Mouse (Mus musculus): ENCODE measurements around the gene Capg.
A peak's percentile ranks its signal among the peaks of the same experiment; 100 is the strongest.

Gene Capg

GRCm38 (mm10) chr6:72544283-72544987 is at the start of gene Capg:
TSS of gene Capg (plus strand) at chr6:72544391.
- no peak for DNase-seq (ENCODE audit: low spot score)

GRCm38 (mm10) chr6:72498950-72499349 is 45.2 kb upstream of the Capg start:
- DNase-seq (ENCODE audit: low spot score), result no peak

DNA sequence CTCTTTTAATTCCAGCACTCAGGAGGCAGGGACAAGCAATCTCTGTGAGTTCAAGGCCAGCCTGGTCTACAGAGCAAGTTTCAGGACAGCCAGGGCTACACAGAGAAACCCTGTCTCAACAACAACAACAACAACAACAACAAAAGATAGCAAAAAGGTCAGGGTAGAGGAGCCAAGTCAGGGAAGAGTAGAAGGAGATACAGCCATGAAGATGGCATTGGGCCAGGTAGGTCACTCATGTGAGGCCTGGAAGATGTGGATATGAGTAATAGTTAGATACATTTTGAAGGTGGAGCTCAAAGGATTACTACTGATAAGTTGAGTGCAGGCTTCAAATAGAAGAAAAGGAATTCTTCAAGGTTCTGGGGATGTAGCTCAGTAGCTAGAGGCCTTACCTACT is 40.9 kb upstream of the Capg start:
- no peak for DNase-seq (ENCODE audit: low spot score)

DNA sequence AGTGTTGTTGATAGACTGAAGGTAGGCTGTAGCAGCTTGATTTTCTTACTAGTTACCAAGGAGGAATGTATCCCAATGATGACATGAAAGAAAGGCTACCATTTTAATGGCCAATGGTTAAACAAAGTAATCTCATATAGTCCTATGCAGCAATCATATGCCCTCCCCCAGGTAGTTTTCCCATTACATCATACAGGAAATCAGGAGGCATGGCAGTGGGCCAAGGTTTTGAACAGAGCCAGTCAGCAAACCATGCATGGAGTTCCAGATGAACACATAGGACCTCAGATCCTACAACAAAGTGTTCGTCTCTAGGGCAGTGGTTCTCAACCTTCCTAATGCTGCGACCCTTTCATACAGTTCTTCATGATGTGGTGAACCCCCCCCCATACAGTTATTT is 40.3 kb upstream of the Capg start:
- no peak for DNase-seq (ENCODE audit: low spot score)

DNA sequence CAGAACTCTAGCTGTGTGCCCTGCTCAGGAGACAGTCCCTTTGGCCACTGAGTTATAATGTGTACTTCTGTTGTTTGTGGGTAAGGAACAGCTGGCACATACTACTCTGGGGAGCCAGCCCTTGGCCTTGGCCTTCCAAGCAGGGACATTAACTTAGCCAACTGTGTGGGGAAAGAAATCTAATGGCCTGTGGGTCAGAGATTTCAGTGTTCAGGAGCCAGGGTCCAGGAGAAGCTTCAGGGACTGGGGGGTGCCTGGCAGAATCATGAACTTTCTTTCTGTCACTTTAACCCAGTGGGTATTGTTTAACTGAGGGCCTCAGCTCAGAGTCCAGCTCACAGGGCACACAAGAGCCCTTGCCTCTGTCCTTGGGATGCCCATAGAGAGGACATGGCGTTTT is 38.1 kb upstream of the Capg start:
- no peak for DNase-seq (ENCODE audit: low spot score)

DNA sequence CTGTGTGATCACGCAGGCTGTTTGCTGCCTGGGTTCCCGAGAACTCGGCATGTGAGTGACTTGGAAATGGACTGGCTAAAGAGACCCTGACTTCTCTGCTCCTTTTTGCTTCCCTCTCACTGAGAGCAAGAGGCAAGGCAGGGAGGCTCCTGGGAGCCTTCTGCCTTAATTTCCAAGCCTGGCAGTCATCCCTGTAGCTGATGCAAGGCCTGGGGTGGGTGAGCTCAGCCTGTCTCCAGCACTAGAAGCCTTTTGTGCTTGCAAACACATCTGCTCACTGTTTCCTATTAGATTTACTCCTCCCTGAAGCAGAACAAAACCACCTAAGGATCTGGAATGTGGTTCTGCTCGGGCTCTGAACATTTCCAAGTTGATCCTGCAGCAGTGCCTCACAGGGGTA is 35.6 kb upstream of the Capg start:
- peak; percentile 62 for DNase-seq (ENCODE audit: low spot score)

DNA sequence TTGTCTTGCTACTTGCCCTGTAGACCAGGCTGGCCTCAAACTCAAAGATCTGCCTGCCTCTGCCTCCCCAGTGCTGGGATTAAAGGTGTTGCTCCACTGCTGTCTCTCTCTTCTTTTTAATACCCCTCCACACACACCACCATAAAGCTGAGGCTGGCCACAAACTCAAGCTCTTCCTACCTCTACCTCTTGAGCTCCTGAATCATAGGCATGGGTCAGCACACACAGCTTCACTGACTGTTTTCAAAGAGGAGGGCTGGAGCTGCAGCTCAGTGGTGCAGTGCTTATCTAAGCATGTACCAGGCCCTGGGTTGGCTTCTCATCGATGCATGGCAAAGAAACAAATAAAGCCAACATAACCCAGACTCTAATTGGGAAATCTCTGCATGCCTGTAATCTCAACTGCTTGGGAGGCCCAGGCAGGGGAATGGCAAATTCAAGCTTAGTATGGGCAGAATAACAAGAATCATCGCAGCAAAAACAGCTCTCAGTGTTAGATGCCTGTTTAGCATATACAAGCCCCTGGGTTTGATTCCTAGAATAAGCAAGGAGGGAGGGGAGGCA is 34.2 kb upstream of the Capg start:
- DNase-seq (ENCODE audit: low spot score), result no peak

DNA sequence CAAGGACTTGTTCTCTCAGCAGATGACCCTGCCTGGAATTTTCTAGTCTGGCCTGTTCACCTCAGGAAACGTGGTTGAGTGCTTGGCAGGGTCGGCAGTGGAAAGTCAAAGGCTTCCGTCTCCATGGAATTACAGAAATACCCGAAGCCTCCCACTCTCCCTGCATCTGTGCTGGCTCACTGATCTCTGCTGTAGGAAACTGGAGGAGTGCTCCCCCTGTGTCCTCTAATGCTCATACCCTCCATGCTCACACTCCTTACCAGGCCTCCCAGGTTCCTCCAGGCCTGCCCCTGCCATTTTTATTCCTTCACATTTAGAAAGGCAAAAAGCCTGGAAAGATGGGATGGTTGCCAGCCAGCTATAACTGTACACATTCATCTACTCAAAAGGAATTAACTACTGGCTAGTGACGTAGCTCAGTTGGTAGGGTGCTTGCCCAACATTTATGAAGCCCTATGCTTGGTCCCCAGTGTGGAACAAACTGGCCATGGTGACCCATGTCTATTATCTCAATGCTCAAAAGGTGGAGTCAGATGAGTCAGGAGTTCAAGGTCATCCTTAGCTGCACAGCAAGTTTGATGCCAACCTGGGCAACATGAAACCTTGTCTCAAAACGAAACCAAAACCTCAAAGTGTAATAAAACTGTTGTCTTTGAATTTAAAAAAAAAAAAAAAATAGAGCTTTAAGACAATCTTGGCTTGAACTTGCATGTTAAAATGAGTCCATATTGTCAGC is 33.3 kb upstream of the Capg start:
- DNase-seq (ENCODE audit: low spot score), result no peak

GRCm38 (mm10) chr6:72512386-72513070 is 31.7 kb upstream of the Capg start:
- DNase-seq (ENCODE audit: low spot score), result peak; percentile 93

- DNase-seq (ENCODE audit: low spot score), result no peak
These were observed 31.1 kb upstream of the Capg start for GRCm38 (mm10) chr6:72513071-72513440.

- no peak for DNase-seq (ENCODE audit: low spot score)
These were observed 28.5 kb upstream of the Capg start for GRCm38 (mm10) chr6:72515644-72516043.

GRCm38 (mm10) chr6:72518842-72519241 is 25.3 kb upstream of the Capg start:
- no peak for DNase-seq (ENCODE audit: low spot score)

- no peak for DNase-seq (ENCODE audit: low spot score)
These were observed 24.9 kb upstream of the Capg start for GRCm38 (mm10) chr6:72519303-72519702.

- peak; percentile 88 for DNase-seq (ENCODE audit: low spot score)
These were observed 24.1 kb upstream of the Capg start for GRCm38 (mm10) chr6:72519892-72520663.

- DNase-seq (ENCODE audit: low spot score), result no peak
These were observed 23.3 kb upstream of the Capg start for GRCm38 (mm10) chr6:72520904-72521303.

GRCm38 (mm10) chr6:72521607-72522006 is 22.6 kb upstream of the Capg start, which contains the start of gene Sh2d6:
TSS of gene Sh2d6 (minus strand) at chr6:72521707.
- no peak for DNase-seq (ENCODE audit: low spot score)

DNA sequence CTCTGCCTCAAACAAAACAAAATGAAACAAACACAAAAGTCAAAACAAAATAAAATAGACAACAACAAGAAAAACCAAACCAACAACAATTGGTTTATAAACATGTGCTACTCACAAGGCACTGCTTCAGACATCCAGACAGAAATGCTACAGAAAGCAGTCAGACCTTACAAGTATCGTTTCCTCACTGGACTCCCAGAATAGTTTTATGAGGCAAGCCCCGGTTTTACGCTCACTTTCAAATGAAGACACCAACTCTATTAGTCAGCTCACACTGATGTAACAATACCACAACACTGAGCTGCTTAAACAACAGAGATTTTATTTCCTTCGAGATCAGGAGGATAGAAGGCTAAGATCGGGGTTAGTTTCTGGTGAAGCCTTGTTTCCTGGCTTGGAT is 21.9 kb upstream of the Capg start:
- no peak for DNase-seq (ENCODE audit: low spot score)

DNA sequence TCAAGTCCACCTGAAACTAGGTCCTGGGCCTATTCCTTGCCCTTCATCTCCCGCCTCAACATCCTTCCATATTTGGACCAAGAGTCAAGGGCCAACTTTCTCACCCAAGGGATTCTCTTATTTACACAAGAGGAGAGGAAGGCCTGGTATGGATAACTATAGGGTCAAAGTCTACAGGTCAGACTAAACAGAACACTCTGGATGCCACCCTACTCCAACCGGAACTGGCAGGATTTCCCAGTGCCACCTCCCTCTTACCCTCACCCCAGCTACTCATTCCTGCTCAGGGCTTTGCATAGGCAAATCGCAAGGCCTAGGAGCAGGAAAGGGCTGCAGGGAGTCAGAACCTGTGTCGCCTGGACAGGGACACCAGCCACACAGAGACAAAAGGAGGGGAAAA is 21.0 kb upstream of the Capg start:
- DNase-seq (ENCODE audit: low spot score), result no peak

- no peak for DNase-seq (ENCODE audit: low spot score)
These were observed 20.0 kb upstream of the Capg start for GRCm38 (mm10) chr6:72524160-72524559.

DNA sequence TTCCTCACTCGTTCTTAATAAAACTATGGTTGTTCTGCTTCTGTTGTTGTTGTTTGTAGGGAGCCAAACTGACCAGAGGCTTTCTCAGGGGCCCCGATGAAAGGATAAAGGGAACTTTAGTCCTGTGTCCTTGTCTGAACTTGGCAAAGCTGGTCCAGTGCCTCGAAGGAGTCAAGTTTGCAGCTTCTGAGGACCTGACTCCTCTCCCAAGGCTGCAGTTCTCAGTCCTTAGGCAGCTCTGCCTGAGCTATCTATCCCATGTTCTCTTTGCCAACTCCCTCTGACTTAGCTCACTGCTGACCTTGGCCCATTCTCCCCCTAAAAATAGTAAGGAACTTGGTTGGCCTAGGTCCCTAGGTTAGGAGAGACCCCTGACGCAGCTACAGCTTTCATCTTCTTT is 17.1 kb upstream of the Capg start:
- no peak for DNase-seq (ENCODE audit: low spot score)

- peak; percentile 75 for DNase-seq (ENCODE audit: low spot score)
These were observed 15.6 kb upstream of the Capg start for GRCm38 (mm10) chr6:72528410-72529151.
